Mouse (Mus musculus): ENCODE measurements at regions not wholly inside any gene's neighbourhood (a gene's known extent, or its start where the extent isn't known, plus 50 kb on each side); places are given as distances from the start of the nearest gene placed in this dataset.
"Not testable (repeated sequence)": the region's sequence is repeated elsewhere in the genome, so short reads cannot be mapped to it uniquely, and the experiment has no call there.

- Histone ChIP-seq H3K9ac (replicated peaks; ENCODE audit: low read length) (no peak overlapping the region), H3K4me1 (ENCODE audit: control insufficient read depth, insufficient read depth, low read length) (no peaks in the 10 kb centered on the region), H3K9me3 (ENCODE audit: control insufficient read depth, low read length) (no peaks in the 10 kb centered on the region), H3K4me2 (ENCODE audit: low read length) (no peak overlapping the region), H3K4me3 (replicated peaks; ENCODE audit: low read depth, low read length) (no peak overlapping the region), H3K36me3 (ENCODE audit: control insufficient read depth, insufficient read depth, low read length) (no peaks in the 10 kb centered on the region), H3K27me3 (ENCODE audit: control insufficient read depth, insufficient read depth, low read length) (no peaks in the 10 kb centered on the region), H3K27ac (replicated peaks; ENCODE audit: low read depth, low read length) (no peak overlapping the region)
- ATAC-seq (ENCODE audit: low FRiP score, low TSS enrichment) (no peak), DNase-seq (no peak)
- 75% methylated on average over 4 of the region's 4 CpGs for WGBS
These were observed 295.2 kb downstream of the Pcsk1 start for GRCm38 (mm10) chr13:75384631-75385340.

- Histone ChIP-seq H3K27me3 (ENCODE audit: control insufficient read depth, insufficient read depth, low read length) (no peaks in the 10 kb centered on the region), H3K9me3 (ENCODE audit: control insufficient read depth, low read length) (no peaks in the 10 kb centered on the region), H3K9ac (replicated peaks; ENCODE audit: low read length) (no peak overlapping the region), H3K4me2 (ENCODE audit: low read length) (no peak overlapping the region), H3K4me1 (ENCODE audit: control insufficient read depth, insufficient read depth, low read length) (no peaks in the 10 kb centered on the region), H3K4me3 (replicated peaks; ENCODE audit: low read depth, low read length) (no peak overlapping the region), H3K27ac (replicated peaks; ENCODE audit: low read depth, low read length) (no peak overlapping the region), H3K36me3 (ENCODE audit: control insufficient read depth, insufficient read depth, low read length) (no peaks in the 10 kb centered on the region)
- 88% methylated on average over 1 of the region's 1 CpGs for WGBS
- ATAC-seq (ENCODE audit: low FRiP score, low TSS enrichment) (no peak), DNase-seq (no peak)
These were observed 299.6 kb downstream of the Pcsk1 start for GRCm38 (mm10) chr13:75389211-75389610.

- Histone ChIP-seq H3K9me3 (ENCODE audit: control insufficient read depth, low read length) (no peaks in the 10 kb centered on the region), H3K4me3 (replicated peaks; ENCODE audit: low read depth, low read length) (no peak overlapping the region), H3K4me2 (ENCODE audit: low read length) (no peak overlapping the region), H3K4me1 (ENCODE audit: control insufficient read depth, insufficient read depth, low read length) (no peaks in the 10 kb centered on the region), H3K36me3 (ENCODE audit: control insufficient read depth, insufficient read depth, low read length) (no peaks in the 10 kb centered on the region), H3K27me3 (ENCODE audit: control insufficient read depth, insufficient read depth, low read length) (no peaks in the 10 kb centered on the region), H3K27ac (replicated peaks; ENCODE audit: low read depth, low read length) (no peak overlapping the region), H3K9ac (replicated peaks; ENCODE audit: low read length) (no peak overlapping the region)
- DNase-seq (no peak), ATAC-seq (ENCODE audit: low FRiP score, low TSS enrichment) (no peak)
- WGBS, result 98% methylated on average over 1 of the region's 1 CpGs
These were observed 300.6 kb downstream of the Pcsk1 start for GRCm38 (mm10) chr13:75390177-75390576.

GRCm38 (mm10) chr13:75399846-75400245, 306.7 kb upstream of the Ell2 start:
- not testable (repeated sequence) for H3K9ac ChIP-seq (replicated peaks; ENCODE audit: low read length); H3K9me3 ChIP-seq (ENCODE audit: control insufficient read depth, low read length); H3K4me2 ChIP-seq (ENCODE audit: low read length); DNase-seq; H3K27me3 ChIP-seq (ENCODE audit: control insufficient read depth, insufficient read depth, low read length); H3K4me3 ChIP-seq (replicated peaks; ENCODE audit: low read depth, low read length); H3K4me1 ChIP-seq (ENCODE audit: control insufficient read depth, insufficient read depth, low read length); ATAC-seq (ENCODE audit: low FRiP score, low TSS enrichment); H3K36me3 ChIP-seq (ENCODE audit: control insufficient read depth, insufficient read depth, low read length); H3K27ac ChIP-seq (replicated peaks; ENCODE audit: low read depth, low read length)
- 78% methylated on average over 3 of the region's 3 CpGs for WGBS

GRCm38 (mm10) chr13:75420726-75421125, 285.8 kb upstream of the Ell2 start:
- ATAC-seq (ENCODE audit: low FRiP score, low TSS enrichment), result no peak
- Histone ChIP-seq H3K27me3 (ENCODE audit: control insufficient read depth, insufficient read depth, low read length) (no peaks in the 10 kb centered on the region), H3K27ac (replicated peaks; ENCODE audit: low read depth, low read length) (no peak overlapping the region), H3K9ac (replicated peaks; ENCODE audit: low read length) (no peak overlapping the region), H3K36me3 (ENCODE audit: control insufficient read depth, insufficient read depth, low read length) (no peaks in the 10 kb centered on the region), H3K4me3 (replicated peaks; ENCODE audit: low read depth, low read length) (no peak overlapping the region), H3K4me2 (ENCODE audit: low read length) (no peak overlapping the region), H3K9me3 (ENCODE audit: control insufficient read depth, low read length) (no peaks in the 10 kb centered on the region), H3K4me1 (ENCODE audit: control insufficient read depth, insufficient read depth, low read length) (no peaks in the 10 kb centered on the region)
- no peak for DNase-seq
- 75% methylated on average over 2 of the region's 2 CpGs for WGBS

- H3K4me3 ChIP-seq (replicated peaks; ENCODE audit: low read depth, low read length), result no peak overlapping the region
- no peak overlapping the region for H3K9ac ChIP-seq (replicated peaks; ENCODE audit: low read length)
- peak; percentile 50 for DNase-seq
- no peak for ATAC-seq (ENCODE audit: low FRiP score, low TSS enrichment)
- H3K9me3 ChIP-seq (ENCODE audit: control insufficient read depth, low read length), result no peaks in the 10 kb centered on the region
- H3K27me3 ChIP-seq (ENCODE audit: control insufficient read depth, insufficient read depth, low read length), result no peaks in the 10 kb centered on the region
- 11% methylated on average over 3 of the region's 3 CpGs for WGBS
- no peaks in the 10 kb centered on the region for H3K4me1 ChIP-seq (ENCODE audit: control insufficient read depth, insufficient read depth, low read length)
- H3K27ac ChIP-seq (replicated peaks; ENCODE audit: low read depth, low read length), result no peak overlapping the region
- H3K4me2 ChIP-seq (ENCODE audit: low read length), result no peak overlapping the region
- no peaks in the 10 kb centered on the region for H3K36me3 ChIP-seq (ENCODE audit: control insufficient read depth, insufficient read depth, low read length)
These were observed 279.6 kb upstream of the Ell2 start for GRCm38 (mm10) chr13:75426971-75427370.

GRCm38 (mm10) chr13:75439170-75439569, 267.4 kb upstream of the Ell2 start:
- 73% methylated on average over 2 of the region's 2 CpGs for WGBS
- H3K4me1 ChIP-seq (ENCODE audit: control insufficient read depth, insufficient read depth, low read length), result no peaks in the 10 kb centered on the region

GRCm38 (mm10) chr13:75440051-75440450, 266.5 kb upstream of the Ell2 start:
- Histone ChIP-seq H3K4me2 (ENCODE audit: low read length) (no peak overlapping the region), H3K9ac (replicated peaks; ENCODE audit: low read length) (no peak overlapping the region), H3K4me1 (ENCODE audit: control insufficient read depth, insufficient read depth, low read length) (no peaks in the 10 kb centered on the region), H3K27ac (replicated peaks; ENCODE audit: low read depth, low read length) (no peak overlapping the region), H3K4me3 (replicated peaks; ENCODE audit: low read depth, low read length) (no peak overlapping the region), H3K36me3 (ENCODE audit: control insufficient read depth, insufficient read depth, low read length) (no peaks in the 10 kb centered on the region), H3K27me3 (ENCODE audit: control insufficient read depth, insufficient read depth, low read length) (no peaks in the 10 kb centered on the region), H3K9me3 (ENCODE audit: control insufficient read depth, low read length) (no peaks in the 10 kb centered on the region)
- ATAC-seq (ENCODE audit: low FRiP score, low TSS enrichment) (no peak), DNase-seq (no peak)
- 98% methylated on average over 6 of the region's 6 CpGs for WGBS

More at GRCm38 (mm10) chr13:75439170-75439569, 267.4 kb upstream of the Ell2 start:
- Histone ChIP-seq H3K4me3 (replicated peaks; ENCODE audit: low read depth, low read length) (no peak overlapping the region), H3K27me3 (ENCODE audit: control insufficient read depth, insufficient read depth, low read length) (no peaks in the 10 kb centered on the region), H3K36me3 (ENCODE audit: control insufficient read depth, insufficient read depth, low read length) (no peaks in the 10 kb centered on the region), H3K4me2 (ENCODE audit: low read length) (no peak overlapping the region), H3K9ac (replicated peaks; ENCODE audit: low read length) (no peak overlapping the region), H3K27ac (replicated peaks; ENCODE audit: low read depth, low read length) (no peak overlapping the region), H3K9me3 (ENCODE audit: control insufficient read depth, low read length) (no peaks in the 10 kb centered on the region)
- DNase-seq (no peak), ATAC-seq (ENCODE audit: low FRiP score, low TSS enrichment) (no peak)

GRCm38 (mm10) chr13:75460335-75460878, 246.2 kb upstream of the Ell2 start:
- WGBS, result 73% methylated on average over 1 of the region's 1 CpGs
- no peak for DNase-seq

More at GRCm38 (mm10) chr13:75460335-75460878, 246.2 kb upstream of the Ell2 start:
- Histone ChIP-seq H3K9me3 (ENCODE audit: control insufficient read depth, low read length) (no peaks in the 10 kb centered on the region), H3K4me1 (ENCODE audit: control insufficient read depth, insufficient read depth, low read length) (no peaks in the 10 kb centered on the region), H3K9ac (replicated peaks; ENCODE audit: low read length) (no peak overlapping the region), H3K36me3 (ENCODE audit: control insufficient read depth, insufficient read depth, low read length) (no peaks in the 10 kb centered on the region), H3K4me2 (ENCODE audit: low read length) (no peak overlapping the region), H3K27me3 (ENCODE audit: control insufficient read depth, insufficient read depth, low read length) (no peaks in the 10 kb centered on the region), H3K4me3 (replicated peaks; ENCODE audit: low read depth, low read length) (no peak overlapping the region), H3K27ac (replicated peaks; ENCODE audit: low read depth, low read length) (no peak overlapping the region)
- no peak for ATAC-seq (ENCODE audit: low FRiP score, low TSS enrichment)

Data from midbrain, embryonic 14.5 days (tissue).